Mouse (Mus musculus): ENCODE measurements around the gene Spsb2.
"Not testable (repeated sequence)": the region's sequence is repeated elsewhere in the genome, so short reads cannot be mapped to it uniquely, and the experiment has no call there.

The Spsb2 gene

DNA sequence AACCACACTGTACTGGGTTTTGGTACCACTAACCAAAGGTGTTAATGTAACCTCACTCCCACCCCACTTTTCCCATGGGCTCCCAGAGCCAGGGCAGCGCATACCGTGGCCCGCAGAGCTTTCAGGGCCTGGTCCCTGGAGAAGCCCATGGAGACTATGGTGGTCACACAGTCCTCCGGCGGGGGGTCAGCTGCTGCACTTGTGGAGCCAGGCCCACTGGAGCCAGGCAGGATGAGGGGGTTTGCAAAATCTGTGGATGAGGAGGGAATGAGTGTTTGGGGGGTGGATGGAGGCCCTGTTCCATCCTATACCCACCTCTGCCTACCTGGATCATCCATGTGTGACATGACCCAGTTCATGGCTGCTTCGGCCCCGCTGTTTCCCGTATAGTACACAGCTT lies 9.1 kb downstream of the Spsb2 start:
- DNase-seq (ENCODE audit: low read depth, low spot score): no peak

DNA sequence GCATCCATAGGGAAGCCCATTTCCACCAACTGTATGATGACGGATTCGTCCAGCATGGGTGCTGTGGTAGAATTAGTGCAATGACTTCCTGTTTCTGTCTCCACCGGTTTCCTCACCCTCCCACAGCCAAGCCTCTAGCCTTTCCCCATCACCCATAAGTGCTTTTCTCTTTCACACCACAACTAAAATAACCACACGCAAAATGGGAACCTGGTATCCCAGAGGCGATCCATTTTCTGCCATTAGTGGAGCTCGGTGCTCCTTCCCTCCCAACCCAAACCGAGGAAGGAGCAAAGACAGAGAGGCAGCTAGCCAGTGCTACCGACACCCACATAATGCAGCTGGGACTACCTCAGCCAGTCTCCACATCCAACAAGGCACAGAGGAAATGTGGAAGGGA lies 9.5 kb downstream of the Spsb2 start:
- no peak for DNase-seq (ENCODE audit: low read depth, low spot score)

DNA sequence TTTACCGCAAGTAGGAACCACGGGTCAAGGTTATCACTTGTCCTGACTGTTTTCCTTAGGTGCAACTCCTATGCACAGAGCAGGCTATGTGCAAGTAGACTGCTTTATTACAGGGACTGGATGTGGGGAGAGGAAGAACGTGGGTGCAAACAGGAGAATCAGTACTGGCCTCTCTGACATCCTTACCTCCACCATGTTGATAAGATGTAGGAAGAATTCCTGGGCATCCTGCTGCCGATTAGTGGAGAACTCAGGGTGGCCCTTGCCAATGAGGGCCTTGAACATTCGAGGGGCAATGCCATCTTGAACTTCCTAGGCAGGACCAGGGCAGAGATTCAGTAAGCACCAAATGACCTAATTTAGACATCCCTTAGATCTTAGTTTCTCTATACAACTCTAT lies 12.4 kb downstream of the Spsb2 start:
- no peak for DNase-seq (ENCODE audit: low read depth, low spot score)

DNA sequence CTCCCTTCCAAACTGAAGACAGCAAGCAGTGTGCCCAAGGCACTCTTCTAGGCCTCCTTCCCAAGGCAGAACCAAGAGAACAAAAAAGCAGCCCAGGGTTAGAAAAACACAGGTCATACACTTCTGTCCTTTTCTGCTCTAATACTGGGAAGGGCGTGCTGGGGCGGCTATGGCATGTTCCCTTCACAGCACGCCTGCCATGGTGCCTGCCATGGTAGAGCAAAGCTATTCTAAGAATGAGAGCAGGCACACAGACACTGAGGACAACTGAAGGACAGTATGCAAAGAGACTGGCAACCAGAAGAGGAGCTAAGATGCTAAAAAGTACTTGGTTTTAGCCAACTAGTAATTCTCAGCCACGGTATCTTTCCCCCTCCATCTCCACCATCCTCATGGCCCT lies 13.6 kb downstream of the Spsb2 start:
- no peak for DNase-seq (ENCODE audit: low read depth, low spot score)

DNA sequence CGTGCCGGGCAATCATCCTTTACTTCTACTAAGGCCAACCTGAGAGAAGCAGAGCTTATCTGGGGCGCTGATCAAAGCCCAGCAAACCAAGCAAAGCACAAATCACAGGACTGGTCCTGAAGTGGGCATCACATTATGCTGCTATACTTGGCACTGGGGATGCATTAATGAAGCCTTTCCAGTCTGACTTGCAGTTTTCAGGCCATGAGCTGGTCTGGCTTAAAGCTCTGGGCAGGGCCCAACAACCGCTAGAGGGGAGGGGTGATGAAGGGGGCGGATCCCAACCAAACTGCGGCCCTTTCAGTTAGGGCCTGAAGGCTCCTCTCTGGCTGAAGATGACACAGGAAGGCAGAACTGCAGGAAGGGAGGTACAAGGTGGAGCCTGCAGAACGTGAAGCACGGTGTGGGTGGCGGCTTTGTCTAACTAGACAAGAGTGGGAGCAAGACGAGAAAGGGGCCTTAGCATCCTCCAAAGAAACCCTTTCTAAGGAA lies 19.7 kb downstream of the Spsb2 start:
- DNase-seq (ENCODE audit: low read depth, low spot score): no peak

DNA sequence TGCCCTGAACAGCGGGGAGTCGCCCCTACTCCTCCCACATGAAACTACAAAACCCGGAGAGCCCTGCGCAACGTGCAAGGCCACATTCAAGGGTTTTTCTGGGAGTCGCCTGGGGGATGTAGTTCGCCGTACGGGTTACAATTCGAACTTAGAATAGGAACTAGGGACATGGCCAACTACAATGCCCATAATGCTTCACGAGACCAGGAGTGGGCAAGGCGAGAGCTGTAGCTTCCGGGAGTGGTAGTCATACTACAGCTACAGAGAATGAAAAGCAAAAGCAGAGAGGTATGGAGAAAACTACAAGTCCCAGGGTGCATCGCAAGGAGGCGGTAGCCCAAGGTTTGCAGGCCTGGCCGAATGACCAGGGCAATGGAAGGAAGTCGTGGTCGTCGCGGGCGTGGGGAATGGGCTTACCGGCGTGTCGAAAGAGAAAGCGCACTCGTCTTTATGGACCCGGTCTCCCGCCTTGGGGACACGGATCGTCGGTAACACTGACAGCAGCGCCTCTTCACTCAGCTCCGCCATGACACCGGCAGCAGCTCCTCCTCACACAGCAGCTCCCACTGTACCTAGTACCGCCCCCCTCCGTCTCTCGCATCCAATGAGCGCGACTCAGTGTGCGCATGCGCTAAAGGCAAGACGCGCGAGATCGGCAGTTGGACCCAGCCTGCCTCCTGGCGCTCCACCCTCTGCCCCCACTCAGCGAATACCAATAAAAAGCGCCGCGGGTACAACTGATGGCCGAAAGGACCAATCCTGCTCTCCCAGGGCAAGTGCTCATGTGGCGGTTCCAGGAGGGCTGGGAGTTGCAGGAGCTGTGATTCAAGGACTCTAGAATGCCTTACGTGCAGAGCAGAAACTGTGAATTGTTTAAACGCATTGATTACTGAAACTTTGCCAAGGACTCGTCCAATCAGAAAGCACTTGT lies 20.7 kb downstream of the Spsb2 start, which contains the start of the genes Usp5 and Cdca3:
TSS of gene Usp5 (minus strand) at position 617 of the 931 bp plus-strand sequence.
TSS of gene Cdca3 (plus strand) at position 680 of the 931 bp plus-strand sequence.
- peak; percentile 100 for DNase-seq (ENCODE audit: low read depth, low spot score)

DNA sequence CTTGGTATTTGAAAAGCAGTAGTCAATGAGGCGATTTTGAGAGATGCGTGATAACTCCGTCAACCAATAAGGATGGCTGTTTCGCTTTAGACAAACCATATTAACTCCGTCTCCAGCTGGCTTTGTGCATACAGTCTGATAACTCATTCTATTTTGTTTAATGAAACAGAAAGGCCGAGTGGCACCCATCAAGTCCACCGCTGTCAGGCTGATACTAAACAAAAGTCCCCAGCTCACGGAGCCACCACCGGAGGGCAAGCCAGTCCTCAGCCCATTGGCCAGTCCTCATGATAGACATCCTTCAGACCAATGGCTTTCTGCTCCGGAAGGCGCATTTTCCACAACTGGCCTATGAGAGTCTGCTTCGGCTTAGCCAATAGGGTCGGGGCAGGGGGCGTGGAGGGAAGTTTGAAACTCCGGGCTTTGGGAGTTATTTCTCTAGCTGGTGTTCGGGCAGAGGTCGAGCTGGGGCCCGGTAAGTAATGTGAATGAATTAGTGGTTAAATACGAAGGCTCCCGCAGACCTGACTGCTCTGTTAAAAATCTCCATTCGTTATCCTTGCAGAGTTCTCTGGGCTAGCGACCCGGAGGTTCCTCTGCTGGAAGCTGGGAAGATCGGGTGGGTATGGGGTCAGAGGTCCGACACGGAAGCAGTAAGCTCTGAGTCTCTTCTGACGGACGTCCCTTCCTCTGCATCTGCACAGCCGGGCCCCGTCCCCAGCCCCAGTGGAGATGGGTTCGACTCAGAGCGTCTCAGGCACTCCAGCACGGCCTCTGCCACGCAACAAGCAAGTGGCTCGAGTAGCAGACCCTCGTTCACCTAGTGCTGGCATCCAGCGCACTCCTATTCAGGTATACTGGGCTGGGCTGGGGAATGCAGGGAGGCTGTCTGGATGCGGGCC lies 21.6 kb downstream of the Spsb2 start:
- peak; percentile 87 for DNase-seq (ENCODE audit: low read depth, low spot score)

DNA sequence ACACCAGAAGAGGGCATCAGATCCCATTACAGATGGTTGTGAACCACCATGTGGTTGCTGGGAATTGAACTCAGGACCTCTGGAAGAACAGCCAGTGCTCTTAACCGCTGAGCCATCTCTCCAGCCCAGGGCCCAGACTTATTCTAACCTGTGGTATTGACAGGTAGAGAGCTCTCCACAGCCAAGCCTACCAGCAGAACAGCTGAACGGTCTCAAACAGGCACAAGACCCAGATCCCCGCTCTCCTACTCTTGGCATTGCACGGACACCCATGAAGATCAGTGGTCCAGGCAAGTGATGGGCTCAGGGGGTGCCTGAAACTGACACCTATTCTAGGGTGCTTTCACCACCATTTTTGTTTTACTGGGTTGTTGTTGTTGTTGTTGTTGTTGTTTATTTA lies 22.7 kb downstream of the Spsb2 start:
- not testable (repeated sequence) for DNase-seq (ENCODE audit: low read depth, low spot score)

DNA sequence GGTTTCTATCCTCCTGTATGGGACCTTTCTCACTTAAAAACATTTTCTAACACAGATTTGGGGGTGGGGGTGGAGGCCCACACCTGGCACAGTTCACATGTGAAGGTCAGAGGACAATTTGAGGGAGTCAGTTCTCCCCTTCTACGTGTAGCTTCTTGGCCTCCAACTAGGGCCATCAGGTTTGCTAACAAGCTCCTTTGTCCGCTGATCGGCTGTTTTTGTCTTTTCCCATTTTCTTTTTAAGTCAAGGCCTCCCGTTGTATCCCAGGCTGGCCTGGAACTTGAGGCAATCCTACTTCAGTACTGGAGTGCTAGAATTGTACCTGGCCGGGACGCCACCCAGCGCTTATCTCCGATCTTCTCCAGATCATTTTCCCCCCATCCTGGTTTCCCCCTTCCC lies 23.2 kb downstream of the Spsb2 start:
- DNase-seq (ENCODE audit: low read depth, low spot score): no peak

DNA sequence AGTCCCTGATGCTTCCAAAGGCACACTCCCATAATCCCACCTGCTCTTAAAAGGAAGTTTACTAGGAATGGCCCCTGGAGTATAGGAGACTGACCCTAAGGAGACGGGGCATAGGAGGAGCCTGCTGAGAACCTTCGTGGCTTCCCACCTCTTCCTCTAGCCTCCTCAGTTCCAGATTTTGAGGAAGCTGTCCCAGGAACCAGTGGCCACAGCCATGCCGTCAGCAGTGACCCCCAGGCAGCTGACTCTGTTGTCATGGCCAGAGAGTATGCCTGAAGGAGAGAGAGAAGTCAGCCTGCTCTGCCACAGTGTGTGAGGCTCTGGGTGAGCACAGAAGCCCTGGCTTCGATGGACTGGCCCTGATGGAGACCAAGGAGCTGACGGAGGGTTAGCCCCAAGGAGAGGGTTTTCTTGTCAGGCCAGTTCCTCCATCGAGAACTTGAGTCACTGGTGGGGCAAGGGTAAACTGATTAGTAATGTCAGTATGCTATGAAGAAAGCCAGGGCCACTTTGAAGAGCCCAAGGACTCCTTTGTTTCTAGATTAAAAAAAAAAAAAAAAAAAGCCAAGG lies 26.1 kb downstream of the Spsb2 start:
- DNase-seq (ENCODE audit: low read depth, low spot score): no peak

DNA sequence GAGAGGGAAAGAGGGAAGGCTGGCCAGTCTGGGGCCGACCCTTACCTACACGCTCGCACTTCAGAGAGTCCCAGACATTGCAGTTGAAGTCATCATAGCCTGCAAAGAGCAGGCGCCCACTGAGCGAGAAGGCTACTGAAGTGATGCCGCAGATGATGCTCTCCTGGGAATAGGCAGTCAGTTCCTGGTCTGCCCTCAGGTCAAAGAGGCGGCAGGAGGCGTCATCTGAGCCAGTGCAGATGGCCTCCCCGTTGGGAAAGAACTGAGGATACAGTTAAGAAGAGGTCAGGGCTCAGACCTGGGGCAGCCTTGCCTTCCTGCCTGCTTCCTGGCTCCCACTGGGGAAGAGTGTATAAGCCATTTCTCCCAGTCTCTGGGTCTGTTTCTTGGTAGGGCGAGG lies 27.1 kb downstream of the Spsb2 start:
- DNase-seq (ENCODE audit: low read depth, low spot score): no peak

DNA sequence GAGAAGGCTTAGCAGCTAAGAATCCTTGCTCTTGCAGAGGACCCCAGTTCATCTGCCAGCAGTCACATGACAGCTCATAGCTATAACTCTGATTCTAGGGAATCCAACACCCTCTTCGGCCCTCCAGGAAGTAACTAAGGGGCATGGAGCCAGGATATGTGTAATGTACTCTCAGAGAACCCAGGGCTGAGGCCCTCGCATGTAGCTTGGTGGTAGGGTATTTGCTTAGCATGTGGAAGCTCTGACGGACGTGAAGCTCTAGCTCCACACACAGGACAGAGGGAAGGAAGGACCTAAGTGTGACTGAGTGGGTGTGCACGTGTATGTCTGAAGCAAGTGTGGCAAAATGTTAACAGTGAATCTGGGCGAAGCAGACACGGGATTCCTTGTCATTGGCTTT lies 27.9 kb downstream of the Spsb2 start:
- no peak for DNase-seq (ENCODE audit: low read depth, low spot score)

DNA sequence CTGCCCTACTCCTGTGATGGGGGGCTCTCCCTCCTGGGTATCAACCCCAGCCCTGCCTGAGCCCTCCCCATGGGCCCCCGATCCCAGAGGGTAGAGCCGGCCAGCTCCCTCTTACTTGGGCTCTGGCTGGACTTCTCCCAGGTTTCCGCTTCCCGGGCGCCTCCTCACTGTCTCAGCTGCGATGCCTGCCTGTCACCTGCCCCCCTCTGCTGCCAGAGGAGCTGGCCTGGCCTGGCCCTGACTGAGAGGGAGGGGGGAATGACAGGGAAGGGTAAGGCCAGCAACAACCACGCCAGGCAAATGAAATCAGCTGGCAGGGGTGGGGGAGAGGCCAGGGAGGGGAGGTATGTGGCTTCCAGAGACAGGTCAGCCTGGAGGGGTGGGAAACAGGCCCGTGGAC lies 31.3 kb downstream of the Spsb2 start:
- no peak for DNase-seq (ENCODE audit: low read depth, low spot score)

DNA sequence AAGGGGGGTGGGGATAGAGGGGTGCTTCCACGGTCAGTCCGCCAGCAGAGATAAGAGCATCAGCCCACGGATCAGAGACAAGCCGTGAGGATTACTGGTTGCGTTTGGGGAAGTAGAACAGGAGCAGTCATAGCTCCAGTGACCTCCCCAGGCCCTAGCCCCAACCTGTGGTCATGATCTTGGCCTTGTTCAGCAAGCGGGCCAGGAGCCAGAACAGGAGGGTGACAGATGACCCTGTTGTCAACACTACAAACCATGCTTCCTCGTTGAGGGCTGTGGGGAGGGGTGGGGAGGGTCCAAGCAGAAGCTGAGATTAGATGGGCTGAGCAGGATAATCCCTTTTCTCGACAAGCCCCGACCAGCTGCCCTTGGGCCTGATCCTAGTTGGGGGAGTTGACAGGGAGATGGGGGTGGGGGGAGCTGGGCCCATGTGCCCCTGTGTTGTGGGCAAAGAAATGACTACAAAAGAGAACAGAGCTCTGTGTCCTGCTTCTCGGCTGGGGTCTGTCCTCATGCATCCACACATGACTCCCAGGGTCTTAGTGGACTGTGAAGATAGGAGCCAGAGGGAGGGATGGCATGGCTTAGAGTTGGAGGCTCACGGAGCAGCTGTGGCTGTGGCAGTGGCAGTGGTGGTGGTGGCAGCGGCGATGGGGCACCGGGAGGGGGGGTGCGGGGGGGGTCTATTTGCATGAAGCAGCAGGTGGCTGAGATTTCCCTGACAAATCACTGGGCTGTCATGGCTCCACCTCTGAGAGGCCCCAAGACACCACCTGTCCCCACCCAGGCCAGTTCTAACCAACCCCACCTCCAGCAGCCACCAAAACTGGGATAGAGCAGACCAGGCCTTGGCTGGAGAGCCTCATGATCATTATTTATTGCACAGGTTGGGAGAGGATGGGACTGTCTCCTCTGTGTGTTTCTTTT lies 32.0 kb downstream of the Spsb2 start, which contains the start of gene Gnb3:
TSS of gene Gnb3 (minus strand) at position 35 of the 927 bp plus-strand sequence.
- DNase-seq (ENCODE audit: low read depth, low spot score): peak; percentile 94

DNA sequence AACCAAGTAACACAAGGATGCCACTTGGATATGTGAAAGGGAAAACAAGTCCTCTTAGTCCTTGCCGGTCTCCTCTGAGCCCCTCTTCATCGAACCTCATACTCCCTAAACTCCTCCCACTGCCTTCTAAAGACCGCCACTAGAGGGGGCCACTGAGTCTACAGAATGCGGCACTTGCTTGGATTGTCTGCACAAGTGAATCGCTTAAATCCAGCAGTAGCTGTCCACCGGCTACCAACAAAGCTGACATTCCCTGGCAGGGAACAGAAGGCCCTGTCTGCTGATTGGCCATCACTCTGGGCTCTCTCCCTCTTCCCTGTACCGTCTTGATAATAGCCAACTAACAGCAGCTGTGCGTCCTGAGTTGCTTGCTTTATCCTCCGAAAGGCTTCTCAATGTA lies 38.8 kb downstream of the Spsb2 start:
- peak; percentile 95 for DNase-seq (ENCODE audit: low read depth, low spot score)

DNA sequence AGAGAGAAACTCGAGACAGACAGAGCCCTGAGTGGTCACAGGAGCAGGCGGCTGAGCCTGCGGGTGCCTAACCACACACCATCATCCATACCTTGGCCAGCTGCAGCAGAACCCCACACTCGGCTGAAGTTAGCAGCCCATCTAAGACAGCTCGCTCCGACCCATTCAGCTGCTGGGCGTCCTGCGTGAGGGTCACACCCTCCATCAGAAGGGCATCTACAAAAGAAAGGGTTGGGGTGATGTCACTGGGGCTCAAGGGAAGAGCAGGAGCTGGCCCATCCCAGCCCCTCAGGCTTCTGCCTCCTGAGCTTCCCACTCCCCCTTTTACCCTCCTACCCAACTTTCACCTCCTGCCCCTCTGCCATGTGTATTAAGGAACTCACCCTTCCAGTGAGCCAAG lies 42.1 kb downstream of the Spsb2 start:
- no peak for DNase-seq (ENCODE audit: low read depth, low spot score)

DNA sequence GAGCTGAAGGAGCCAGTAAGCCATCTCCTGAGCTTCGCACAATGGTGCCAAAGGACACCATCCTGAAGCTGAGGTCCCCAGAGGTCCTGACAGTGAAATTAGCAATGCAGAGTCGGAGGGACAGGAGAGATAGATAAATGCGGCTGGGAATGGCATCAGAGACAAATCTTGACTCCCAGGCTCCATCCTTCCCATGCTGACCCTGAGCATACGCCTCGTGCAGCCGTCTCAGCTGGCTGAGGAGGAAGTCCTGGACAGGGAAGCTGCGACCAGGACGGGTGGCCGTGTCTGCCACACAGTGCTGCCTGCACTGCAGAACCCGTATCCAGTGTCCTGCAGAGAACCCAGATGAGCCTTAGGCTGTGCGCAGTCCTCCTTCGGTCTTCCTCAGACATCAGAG lies 46.2 kb downstream of the Spsb2 start:
- no peak for DNase-seq (ENCODE audit: low read depth, low spot score)

DNA sequence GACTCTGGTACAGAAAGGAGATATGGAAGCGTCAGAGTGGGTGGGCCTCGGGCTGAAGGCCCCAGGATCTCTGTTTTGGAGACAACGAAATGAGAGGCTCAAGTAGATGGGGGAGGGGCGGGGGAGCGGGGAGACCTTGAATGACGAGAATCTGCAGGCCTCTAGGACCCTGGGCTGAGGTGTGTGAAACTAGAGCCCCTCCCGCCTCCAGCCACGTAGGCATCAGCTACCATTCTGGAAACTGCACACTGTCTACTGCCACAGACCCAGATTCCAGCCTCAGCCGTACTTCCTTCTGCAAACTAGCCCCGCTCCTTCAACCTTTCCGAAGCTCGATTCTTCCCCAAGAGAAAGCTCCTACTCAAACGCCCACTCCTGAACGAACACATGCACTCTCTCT lies 47.9 kb downstream of the Spsb2 start:
- DNase-seq (ENCODE audit: low read depth, low spot score): no peak

DNA sequence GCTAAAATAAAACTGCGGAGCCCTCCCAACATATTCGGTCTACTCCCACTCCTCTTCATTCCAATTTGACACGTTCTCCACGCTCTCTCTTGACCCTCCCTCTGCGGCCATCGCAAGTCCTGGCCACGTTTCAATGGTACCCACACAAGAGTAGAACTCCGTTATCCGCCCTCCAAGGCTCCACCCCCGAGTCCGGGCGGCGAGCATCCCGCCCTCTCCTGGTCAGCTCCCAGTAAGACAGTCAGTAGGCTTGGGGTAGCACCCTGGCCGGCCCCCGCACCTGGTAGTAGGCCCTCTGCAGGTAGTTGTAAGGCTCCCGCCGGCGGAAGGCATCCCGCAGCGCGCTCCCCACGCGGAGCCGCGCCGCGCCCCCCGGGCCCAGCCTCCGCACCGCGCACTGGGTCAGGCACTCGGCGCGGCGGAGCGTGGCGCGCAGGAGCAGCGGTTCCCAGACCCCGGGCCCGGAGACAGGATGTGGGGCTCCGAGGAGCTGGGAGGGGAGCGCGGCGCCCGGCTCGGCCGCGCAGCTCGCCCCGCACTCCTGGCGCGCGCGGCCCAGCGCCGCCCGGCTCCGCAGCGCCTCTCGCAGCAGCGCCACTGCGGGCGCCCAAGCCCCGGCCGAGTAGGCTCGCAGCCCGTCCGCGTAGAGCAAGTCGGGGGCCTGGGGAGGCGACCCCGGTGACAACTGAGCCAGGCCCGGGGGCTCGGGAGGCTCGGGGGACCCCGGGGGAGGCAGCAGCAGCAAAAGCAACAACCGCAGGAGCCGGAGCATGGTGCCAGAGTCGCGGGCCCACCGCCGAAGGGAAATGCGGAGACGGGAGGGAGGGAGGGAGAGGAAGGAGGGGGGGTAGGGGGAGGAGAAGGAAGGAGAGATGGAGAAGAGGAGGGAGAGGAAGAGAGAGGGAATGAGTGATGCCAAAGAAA lies 48.7 kb downstream of the Spsb2 start, which contains the start of gene P3h3:
TSS of gene P3h3 (minus strand) at position 837 of the 924 bp plus-strand sequence.
- peak; percentile 69 for DNase-seq (ENCODE audit: low read depth, low spot score)
